24 mouse cellular contexts compared by ENCODE assay signal in the genomic region with DNA sequence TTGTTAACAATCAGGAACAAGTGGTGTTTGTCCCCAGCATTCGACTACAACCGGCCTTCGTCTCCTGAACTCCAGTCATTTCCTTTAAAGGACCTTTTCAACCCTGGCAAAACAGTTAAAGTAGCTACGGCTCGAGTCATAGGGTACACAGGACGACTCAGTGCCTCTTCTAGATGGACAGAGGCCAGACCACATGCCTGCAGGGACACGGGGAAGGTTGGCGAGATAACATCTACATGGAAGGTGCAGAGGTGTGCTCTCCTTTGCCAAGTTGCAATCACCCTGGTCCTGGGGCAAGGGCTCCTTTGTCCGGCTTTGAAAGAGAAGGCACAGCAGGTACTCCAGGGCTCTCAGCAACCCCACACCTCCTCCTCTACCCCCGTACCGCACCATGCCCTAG.
A peak's percentile ranks its signal among the peaks of the same experiment; 100 is the strongest.
DNase-seq lines count a peak whose midpoint lies in the region; ATAC-seq and TF ChIP-seq lines count a peak whose summit lies in the region.
"Had no signal": no experiment of that assay in that cellular context is flagged by ENCODE, and none has a peak within 500 bp of the region (broad histone marks: within the 10 kb centered on the region; RNA-seq: fewer than 3 reads in every experiment).

No protein-coding gene starts in this region.

- 52% methylated on average over 11 of the region's 11 CpGs for WGBS in hindbrain, embryonic 10.5 days
- WGBS in hindbrain, postnatal 0 days: 53% methylated on average over 11 of the region's 11 CpGs
- 47% methylated on average over 11 of the region's 11 CpGs for WGBS in lung, postnatal 0 days

- peaks cover 10% of the 10 kb centered on the region for H3K27me3 ChIP-seq in hindbrain, embryonic 10.5 days (ENCODE audit: insufficient read depth, poor library complexity, severe bottlenecking)
- H3K27me3 ChIP-seq in hindbrain, postnatal 0 days (ENCODE audit: insufficient read depth, low read length): no peaks in the 10 kb centered on the region
- H3K27me3 ChIP-seq in lung, postnatal 0 days (replicated peaks; ENCODE audit: insufficient read depth, low read length): no peaks in the 10 kb centered on the region
- H3K27me3 ChIP-seq: heart, embryonic 15.5 days; hindbrain, embryonic 12.5 days had no signal

- H3K4me1 ChIP-seq in hindbrain, embryonic 10.5 days (replicated peaks): peaks cover 33% of the 10 kb centered on the region
- H3K4me1 ChIP-seq in hindbrain, postnatal 0 days (ENCODE audit: insufficient read depth, low read length): no peaks in the 10 kb centered on the region
- H3K4me1 ChIP-seq in lung, postnatal 0 days (ENCODE audit: insufficient read depth, low read depth, low read length): no peaks in the 10 kb centered on the region

- no peak overlapping the region for H3K9ac ChIP-seq in hindbrain, postnatal 0 days (replicated peaks; ENCODE audit: low read length)
- no peak overlapping the region for H3K9ac ChIP-seq in lung, postnatal 0 days (replicated peaks; ENCODE audit: low read depth)
- H3K9ac ChIP-seq: forebrain, embryonic 12.5 days; heart, embryonic 15.5 days; hindbrain, embryonic 12.5 days had no signal

- H3K4me3 ChIP-seq in hindbrain, embryonic 10.5 days: no peak overlapping the region
- no peak overlapping the region for H3K4me3 ChIP-seq in hindbrain, postnatal 0 days (ENCODE audit: low read length)
- no peak overlapping the region for H3K4me3 ChIP-seq in lung, postnatal 0 days (ENCODE audit: low read depth, low read length)
- H3K4me3 ChIP-seq: forebrain, embryonic 12.5 days; gastrocnemius, adult 2 months; heart, embryonic 15.5 days; hindbrain, embryonic 12.5 days had no signal

- no peaks in the 10 kb centered on the region for H3K9me3 ChIP-seq in hindbrain, embryonic 10.5 days
- H3K9me3 ChIP-seq in hindbrain, postnatal 0 days (ENCODE audit: low read length): no peaks in the 10 kb centered on the region
- no peaks in the 10 kb centered on the region for H3K9me3 ChIP-seq in lung, postnatal 0 days (ENCODE audit: low read length)
- H3K9me3 ChIP-seq: forebrain, embryonic 12.5 days; heart, embryonic 15.5 days; hindbrain, embryonic 12.5 days had no signal

- TF ChIP-seq CTCF in hindbrain, postnatal 0 days (IDR thresholded peaks at IDR 0.05; ENCODE audit: low read depth): no peak
- no peak for TF ChIP-seq CTCF in lung, postnatal 0 days (IDR thresholded peaks at IDR 0.05)

- H3K36me3 ChIP-seq in hindbrain, embryonic 10.5 days: no peaks in the 10 kb centered on the region
- no peaks in the 10 kb centered on the region for H3K36me3 ChIP-seq in hindbrain, postnatal 0 days (ENCODE audit: insufficient read depth, low read length)
- H3K36me3 ChIP-seq in lung, postnatal 0 days (ENCODE audit: insufficient read depth, low read length): no peaks in the 10 kb centered on the region
- H3K36me3 ChIP-seq: forebrain, embryonic 12.5 days; heart, embryonic 15.5 days; hindbrain, embryonic 12.5 days had no signal

- TF ChIP-seq EP300 in lung, postnatal 0 days (IDR thresholded peaks at IDR 0.05): no peak

- no peak overlapping the region for H3K4me2 ChIP-seq in hindbrain, postnatal 0 days (ENCODE audit: low read depth, low read length)
- no peak overlapping the region for H3K4me2 ChIP-seq in lung, postnatal 0 days (replicated peaks; ENCODE audit: low read depth, low read length)
- H3K4me2 ChIP-seq: forebrain, embryonic 12.5 days; heart, embryonic 15.5 days; hindbrain, embryonic 12.5 days; midbrain, embryonic 11.5 days had no signal

- no peak for ATAC-seq in hindbrain, postnatal 0 days
- ATAC-seq in lung, postnatal 0 days: peak; percentile 47
- ATAC-seq: inflammation-experienced regulatory T-cells, adult 6 months had no signal

- DNase-seq in hindbrain, embryonic 10.5 days (ENCODE audit: low spot score): no peak
- DNase-seq in hindbrain, postnatal 0 days (ENCODE audit: low spot score): no peak
- no peak for DNase-seq in lung, postnatal 0 days (ENCODE audit: low spot score)
- DNase-seq in lung, postnatal 25 days (ENCODE audit: low spot score): no peak
- DNase-seq in fat pad, adult 2 months (ENCODE audit: extremely low read depth, low read depth, low spot score): peak; percentile 19
- DNase-seq in kidney, postnatal 36 days: peak; percentile 29 to 39
- DNase-seq in thymus, postnatal 36 days: no peak
- DNase-seq: adrenal gland, postnatal 36 days; B cell, adult 2 months; cerebellum, adult 11-12 months; cerebellum, postnatal 14 days; embryo, embryonic 11 days; gastrocnemius, adult 2 months; heart, adult 18-20 months; liver; right cerebral cortex, postnatal 14 days; spleen, adult 18-20 months; thymus, postnatal 25 days had no signal

- H3K27ac ChIP-seq in hindbrain, embryonic 10.5 days: peak overlapping the region; percentile 66
- no peak overlapping the region for H3K27ac ChIP-seq in hindbrain, postnatal 0 days
- H3K27ac ChIP-seq in lung, postnatal 0 days (ENCODE audit: low read length): no peak overlapping the region
- H3K27ac ChIP-seq: forebrain, embryonic 12.5 days; gastrocnemius, adult 2 months; heart, embryonic 15.5 days; hindbrain, embryonic 12.5 days; macrophage had no signal

Comparison
In these comparisons a context has a peak if more than half of its experiments do, and no peak if none do; other contexts are left out.
1. DNase-seq: peak in fat pad, adult 2 months (single experiment) and kidney, postnatal 36 days (2 of 2); none in hindbrain, embryonic 10.5 days (single experiment), hindbrain, postnatal 0 days (single experiment), lung, postnatal 0 days (single experiment), lung, postnatal 25 days (single experiment) and thymus, postnatal 36 days (0 of 2).